Mouse (Mus musculus): ENCODE data around the gene Grik5. TPM values are rescaled to one million over a fixed set of nuclear protein-coding genes. Genes with fewer than 3 reads are reported as not detected.

Gene Grik5
- polyA plus RNA-seq, 1 experiment from 2014 or later, result 28.1 TPM

Small RNA genes within 50 kb of the gene (microRNA-seq; reads per million reads assigned to microRNA genes)
- gene Mir6537, result not detected
- not detected for gene Mir7046
- 2.6 reads per million for gene Mir7047

Other genes starting within 250 kb of the Grik5 start
- gene Gm9844, start 210.1 kb downstream of the Grik5 start, polyA plus RNA-seq (2014; fragmentation: Nextera tagmentation; extraction: Ambion mirVana), result 25.0 and 25.6 TPM in 2 replicates
- not detected in 2 replicates for gene Lypd4, start 202.4 kb downstream of the Grik5 start, polyA plus RNA-seq (2014; fragmentation: Nextera tagmentation; extraction: Ambion mirVana)
- gene Dmrtc2, start 202.3 kb downstream of the Grik5 start, polyA plus RNA-seq (2014; fragmentation: Nextera tagmentation; extraction: Ambion mirVana), result 0.22 TPM in 1 of 2 replicates, not detected in the other
- gene Rps19, start 188.0 kb downstream of the Grik5 start, polyA plus RNA-seq (2014; fragmentation: Nextera tagmentation; extraction: Ambion mirVana), result 1,219 and 1,260 TPM in 2 replicates
- gene Cd79a, start 175.0 kb downstream of the Grik5 start, polyA plus RNA-seq (2014; fragmentation: Nextera tagmentation; extraction: Ambion mirVana), result 0.16 and 0.18 TPM in 2 replicates
- 65.6 and 71.6 TPM in 2 replicates for gene Arhgef1, start 169.4 kb downstream of the Grik5 start, polyA plus RNA-seq (2014; fragmentation: Nextera tagmentation; extraction: Ambion mirVana)
- 1.2 and 1.5 TPM in 2 replicates for gene Gm4881, start 127.9 kb downstream of the Grik5 start, polyA plus RNA-seq (2014; fragmentation: Nextera tagmentation; extraction: Ambion mirVana)
- gene Rabac1, start 99.6 kb downstream of the Grik5 start, polyA plus RNA-seq (2014; fragmentation: Nextera tagmentation; extraction: Ambion mirVana), result 319 and 339 TPM in 2 replicates
- gene Atp1a3, start 66.4 kb downstream of the Grik5 start, polyA plus RNA-seq (2014; fragmentation: Nextera tagmentation; extraction: Ambion mirVana), result 414 and 429 TPM in 2 replicates
- 24.6 and 27.3 TPM in 2 replicates for gene Zfp574, start 221 bp upstream of the Grik5 start, polyA plus RNA-seq (2014; fragmentation: Nextera tagmentation; extraction: Ambion mirVana)
- gene Pou2f2, start 107.4 kb upstream of the Grik5 start, polyA plus RNA-seq (2014; fragmentation: Nextera tagmentation; extraction: Ambion mirVana), result 27.5 and 33.6 TPM in 2 replicates
- 14.9 and 15.3 TPM in 2 replicates for gene Dedd2, start 148.3 kb upstream of the Grik5 start, polyA plus RNA-seq (2014; fragmentation: Nextera tagmentation; extraction: Ambion mirVana)
- gene Zfp526, start 149.1 kb upstream of the Grik5 start, polyA plus RNA-seq (2014; fragmentation: Nextera tagmentation; extraction: Ambion mirVana), result 1.7 and 2.8 TPM in 2 replicates
- gene Gsk3a, start 165.5 kb upstream of the Grik5 start, polyA plus RNA-seq (2014; fragmentation: Nextera tagmentation; extraction: Ambion mirVana), result 21.5 and 25.1 TPM in 2 replicates
- 4.5 and 4.8 TPM in 2 replicates for gene Erf, start 178.4 kb upstream of the Grik5 start, polyA plus RNA-seq (2014; fragmentation: Nextera tagmentation; extraction: Ambion mirVana)
- 43.3 and 46.6 TPM in 2 replicates for gene Cic, start 195.4 kb upstream of the Grik5 start, polyA plus RNA-seq (2014; fragmentation: Nextera tagmentation; extraction: Ambion mirVana)
- 561 and 590 TPM in 2 replicates for gene Pafah1b3, start 225.6 kb upstream of the Grik5 start, polyA plus RNA-seq (2014; fragmentation: Nextera tagmentation; extraction: Ambion mirVana)
- 2.7 and 4.3 TPM in 2 replicates for gene Prr19, start 229.1 kb upstream of the Grik5 start, polyA plus RNA-seq (2014; fragmentation: Nextera tagmentation; extraction: Ambion mirVana)
- gene Tmem145, start 233.8 kb upstream of the Grik5 start, polyA plus RNA-seq (2014; fragmentation: Nextera tagmentation; extraction: Ambion mirVana), result 70.6 and 94.9 TPM in 2 replicates
- gene Megf8, start 244.8 kb upstream of the Grik5 start, polyA plus RNA-seq (2014; fragmentation: Nextera tagmentation; extraction: Ambion mirVana), result 22.6 and 22.9 TPM in 2 replicates